Mouse (Mus musculus): ENCODE measurements around the gene Matn1.

DNA sequence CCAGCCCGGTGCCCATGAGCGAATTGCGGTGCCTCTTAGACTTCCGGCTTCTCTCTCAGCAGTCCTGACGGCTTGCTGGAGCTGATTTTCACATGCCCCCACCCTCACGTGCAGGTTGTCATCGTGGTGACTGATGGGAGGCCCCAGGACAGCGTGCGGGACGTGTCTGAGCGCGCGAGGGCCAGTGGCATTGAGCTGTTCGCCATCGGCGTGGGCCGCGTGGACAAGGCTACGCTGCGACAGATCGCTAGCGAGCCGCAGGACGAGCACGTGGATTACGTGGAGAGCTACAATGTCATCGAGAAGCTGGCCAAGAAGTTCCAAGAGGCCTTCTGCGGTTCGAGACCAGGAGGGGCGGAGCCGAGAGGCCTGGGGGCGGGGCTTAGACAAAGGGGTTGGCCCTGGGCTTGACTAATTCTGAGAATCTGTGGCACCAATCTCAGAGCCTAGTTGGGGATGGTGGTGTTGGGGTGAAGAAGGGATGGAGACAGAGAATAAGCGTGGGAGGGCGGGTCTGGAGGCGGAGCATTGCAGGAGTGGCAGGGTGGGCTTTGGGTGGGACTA, 5.7 kb downstream of the Matn1 start:
- TF ChIP-seq CTCF (IDR thresholded peaks at IDR 0.05; ENCODE audit: low read depth): no peak
- no peak for TF ChIP-seq EP300 (optimal IDR thresholded peaks at IDR 0.05)

Measured in stomach, postnatal 0 days (tissue).